Mouse (Mus musculus): ENCODE data around the gene Hibadh.
"Not testable (repeated sequence)": the region's sequence is repeated elsewhere in the genome, so short reads cannot be mapped to it uniquely, and the experiment has no call there.

Gene Hibadh

GRCm38 (mm10) chr6:52640224-52640712 is at the start of gene Hibadh:
TSS of gene Hibadh (minus strand) at chr6:52640389.
- peak; percentile 97 for DNase-seq (ENCODE audit: low spot score)

GRCm38 (mm10) chr6:52686901-52687500 is 46.8 kb upstream of the Hibadh start:
- DNase-seq (ENCODE audit: low spot score) = no peak

GRCm38 (mm10) chr6:52682607-52683006 is 42.4 kb upstream of the Hibadh start:
- DNase-seq (ENCODE audit: low spot score) = no peak

GRCm38 (mm10) chr6:52681847-52682485 is 41.8 kb upstream of the Hibadh start:
- DNase-seq (ENCODE audit: low spot score) = no peak

- DNase-seq (ENCODE audit: low spot score) = no peak
These were observed 40.4 kb upstream of the Hibadh start for GRCm38 (mm10) chr6:52680458-52681032.

- DNase-seq (ENCODE audit: low spot score) = no peak
These were observed 39.4 kb upstream of the Hibadh start for GRCm38 (mm10) chr6:52679565-52679964.

GRCm38 (mm10) chr6:52677534-52677933 is 37.3 kb upstream of the Hibadh start:
- not testable (repeated sequence) for DNase-seq (ENCODE audit: low spot score)

- DNase-seq (ENCODE audit: low spot score) = peak; percentile 48
These were observed 35.2 kb upstream of the Hibadh start for GRCm38 (mm10) chr6:52675222-52675921.

GRCm38 (mm10) chr6:52674541-52674940 is 34.4 kb upstream of the Hibadh start:
- no peak for DNase-seq (ENCODE audit: low spot score)

- DNase-seq (ENCODE audit: low spot score) = no peak
These were observed 33.5 kb upstream of the Hibadh start for GRCm38 (mm10) chr6:52673706-52674105.

- no peak for DNase-seq (ENCODE audit: low spot score)
These were observed 32.4 kb upstream of the Hibadh start for GRCm38 (mm10) chr6:52672539-52672938.

- DNase-seq (ENCODE audit: low spot score) = peak; percentile 16
These were observed 31.6 kb upstream of the Hibadh start for GRCm38 (mm10) chr6:52671791-52672190.

GRCm38 (mm10) chr6:52669878-52670277 is 29.7 kb upstream of the Hibadh start:
- DNase-seq (ENCODE audit: low spot score) = not testable (repeated sequence)

- DNase-seq (ENCODE audit: low spot score) = no peak
These were observed 27.5 kb upstream of the Hibadh start for GRCm38 (mm10) chr6:52667641-52668040.

- DNase-seq (ENCODE audit: low spot score) = no peak
These were observed 22.8 kb upstream of the Hibadh start for GRCm38 (mm10) chr6:52663021-52663420.

GRCm38 (mm10) chr6:52655266-52655665 is 15.1 kb upstream of the Hibadh start:
- DNase-seq (ENCODE audit: low spot score) = no peak

- DNase-seq (ENCODE audit: low spot score) = peak; percentile 46
These were observed 8.6 kb upstream of the Hibadh start for GRCm38 (mm10) chr6:52648806-52649205.

GRCm38 (mm10) chr6:52648031-52648430 is 7.8 kb upstream of the Hibadh start:
- DNase-seq (ENCODE audit: low spot score) = no peak

GRCm38 (mm10) chr6:52645926-52646325 is 5.7 kb upstream of the Hibadh start:
- DNase-seq (ENCODE audit: low spot score) = no peak

GRCm38 (mm10) chr6:52642152-52642551 is 2.0 kb upstream of the Hibadh start:
- DNase-seq (ENCODE audit: low spot score) = no peak

GRCm38 (mm10) chr6:52641076-52641475 is 887 bp upstream of the Hibadh start:
- no peak for DNase-seq (ENCODE audit: low spot score)

- DNase-seq (ENCODE audit: low spot score) = peak; percentile 29
These were observed 504 bp downstream of the Hibadh start for GRCm38 (mm10) chr6:52639546-52640223.
